Mouse (Mus musculus) liver, embryonic 14.5 days (tissue): ENCODE data around the gene Smg6. TPM values are rescaled to one million over a fixed set of nuclear protein-coding genes. Genes with fewer than 3 reads are reported as not detected.

Source experiments
- ATAC-seq: fragments of 200-750 bp; cut with Nextera tagmentation; 2 replicates; pipeline ENCODE4 v1.8.0; 2017; ENCODE audit warnings: moderate number of reproducible peaks, mild to moderate bottlenecking, moderate library complexity; ENCODE audit not compliant: insufficient read depth
- DNase-seq, 3 experiments: peaks; one replicate each; pipeline ENCODE4 v3.0.0-alpha.2; 2012 to 2013; ENCODE audit warnings: low read depth in 3 of 3, low spot score in 3 of 3
- H3K27ac ChIP-seq: fragments of 300-500 bp; sonication (generic); 2 replicates; pipeline ENCODE4 v1.5.1; 2014; ENCODE audit warnings: moderate library complexity, mild to moderate bottlenecking, control low read depth, inconsistent platforms
- H3K27me3 ChIP-seq: fragments of 300-500 bp; sonication (generic); 2 replicates; pipeline ENCODE4 v1.6.1; 2014; ENCODE audit warnings: mild to moderate bottlenecking, low read length, moderate library complexity; ENCODE audit not compliant: control insufficient read depth, insufficient read depth
- H3K36me3 ChIP-seq: fragments of 300-500 bp; sonication (generic); replicated peaks from 2 replicates; pipeline ENCODE4 v1.6.1; 2014; ENCODE audit warnings: low read depth; ENCODE audit not compliant: control insufficient read depth, insufficient read depth
- H3K4me1 ChIP-seq, 2 experiments: fragments of 200-500 bp in 1 of 2; fragments of 300-500 bp in 1 of 2; sonication (generic) in 1 of 2; replicated peaks; 2 replicates each; pipeline ENCODE4 v1.6.1; 2012 to 2014; ENCODE audit warnings: antibody characterized with exemption in 1 of 2, inconsistent platforms in 1 of 2, low read length in 1 of 2; ENCODE audit not compliant: control insufficient read depth in 2 of 2, insufficient read depth in 2 of 2
- H3K4me2 ChIP-seq: fragments of 300-500 bp; sonication (generic); 2 replicates; pipeline ENCODE4 v1.6.1; 2014; ENCODE audit warnings: low read depth, mild to moderate bottlenecking, control low read depth, moderate library complexity
- H3K4me3 ChIP-seq, 2 experiments: fragments of 200-500 bp in 1 of 2; fragments of 300-500 bp in 1 of 2; sonication (generic) in 1 of 2; 2 replicates each; pipeline ENCODE4 v1.5.1; 2012 to 2014; ENCODE audit warnings: low read depth in 2 of 2, low read length in 2 of 2, mild to moderate bottlenecking in 2 of 2, control low read depth in 1 of 2, inconsistent platforms in 1 of 2, moderate library complexity in 1 of 2; ENCODE audit not compliant: insufficient read depth in 1 of 2
- H3K9ac ChIP-seq: fragments of 300-500 bp; sonication (generic); replicated peaks from 2 replicates; pipeline ENCODE4 v1.6.1; 2014; ENCODE audit warnings: mild to moderate bottlenecking, control low read depth, moderate library complexity
- H3K9me3 ChIP-seq: fragments of 300-500 bp; sonication (generic); 2 replicates; pipeline ENCODE4 v1.6.1; 2016; ENCODE audit warnings: low read length, mixed read lengths; ENCODE audit not compliant: control insufficient read depth
- CTCF ChIP-seq: IDR thresholded peaks from 2 replicates; pipeline ENCODE4 v1.5.1; 2016; ENCODE audit warnings: antibody characterized with exemption, low read depth, control low read depth
- EP300 ChIP-seq: IDR thresholded peaks from 2 replicates; pipeline ENCODE4 v1.6.1; 2016; ENCODE audit warnings: antibody characterized with exemption, low read depth
- WGBS: fragments of 180-500 bp; shearing (Covaris S2); extraction: QIAGEN DNeasy Blood & Tissue Kit; methylation state at CpG from one replicate; pipeline ENCODE4 v1.1.7; 2014; ENCODE audit not compliant: insufficient replicate concordance; 5-methylcytosine and 5-hydroxymethylcytosine counted together
- polyA plus RNA-seq, 2 experiments: library from polyadenylated mRNA; depleted of rRNA in 1 of 2; stranded (reverse) in 1 of 2; unstranded in 1 of 2; fragments of >200 nt; fragmentation: Nextera tagmentation in 1 of 2; extraction: Ambion mirVana in 1 of 2; gene quantifications; 2 replicates each; pipeline versions ENCODE4 v1.2.1 to v1.2.3; 2012 to 2014

Gene Smg6
- polyA plus RNA-seq, 2 experiments, result 3.2 to 5.9 TPM

DNA sequence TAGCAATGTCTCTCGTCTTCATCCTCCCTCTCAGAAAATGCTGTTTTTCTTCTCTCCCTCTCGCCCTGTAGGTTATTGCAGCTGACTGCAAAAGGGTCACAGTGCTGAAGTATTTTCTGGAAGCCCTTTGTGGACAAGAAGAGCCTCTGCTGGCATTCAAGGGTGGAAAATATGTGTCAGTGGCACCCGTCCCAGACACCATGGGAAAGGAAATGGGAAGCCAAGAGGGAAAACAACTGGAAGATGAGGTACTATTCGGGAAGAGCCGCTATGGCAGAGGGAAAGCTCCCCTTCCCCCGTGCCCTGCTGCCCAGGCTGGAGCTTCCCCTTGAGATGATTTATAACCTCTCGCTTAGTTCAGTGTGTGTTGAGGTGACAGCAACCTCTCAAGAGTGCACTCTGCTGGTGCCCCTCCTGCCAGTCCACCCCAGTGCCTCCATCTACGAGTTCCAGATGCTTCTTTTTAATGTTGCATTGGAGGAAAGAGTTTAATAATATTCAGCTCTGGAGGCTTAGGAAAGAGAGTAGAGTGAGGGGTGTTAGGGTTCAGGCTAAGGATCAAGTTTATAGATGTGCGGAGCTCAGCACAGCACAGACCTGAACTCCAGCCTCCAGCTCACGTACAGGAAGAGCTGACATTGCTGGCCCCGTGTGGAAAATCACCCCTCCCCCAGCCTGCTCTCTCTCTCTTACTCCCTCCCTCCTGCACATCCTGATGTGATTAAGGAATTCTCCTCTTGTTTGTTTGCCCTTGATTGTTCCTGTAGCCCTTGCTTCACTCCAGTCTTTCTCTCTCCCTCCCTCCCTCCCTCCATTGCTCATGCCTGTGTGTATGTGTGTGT lies 213.7 kb downstream of the Smg6 start:
- 45% methylated on average over 11 of the region's 11 CpGs for WGBS
- peaks cover 0 to 36% of the 10 kb centered on the region in 2 experiments; a peak in 3 of 4 replicates for H3K4me1 ChIP-seq
- H3K4me2 ChIP-seq, result no peak overlapping the region
- no peak overlapping the region for H3K27ac ChIP-seq
- no peaks in the 10 kb centered on the region for H3K27me3 ChIP-seq
- TF ChIP-seq CTCF (no peak), EP300 (no peak)
- peaks cover 4% of the 10 kb centered on the region; the same call in 1 of the 2 replicates for H3K36me3 ChIP-seq
- H3K9me3 ChIP-seq, result no peaks in the 10 kb centered on the region
- H3K4me3 ChIP-seq, result no peak overlapping the region
- ATAC-seq (no peak), DNase-seq (no peak)
- H3K9ac ChIP-seq, result no peak overlapping the region

- Histone ChIP-seq H3K27ac (no peak overlapping the region), H3K36me3 (peaks cover 4% of the 10 kb centered on the region; the same call in 1 of the 2 replicates), H3K27me3 (no peaks in the 10 kb centered on the region), H3K9ac (no peak overlapping the region), H3K4me2 (no peak overlapping the region), H3K4me3 (no peak overlapping the region), H3K9me3 (no peaks in the 10 kb centered on the region), H3K4me1 (peaks cover 0 to 36% of the 10 kb centered on the region in 2 experiments; a peak in 3 of 4 replicates)
- TF ChIP-seq EP300, result no peak
- no peak for TF ChIP-seq CTCF
- WGBS, result 66% methylated on average over 5 of the region's 5 CpGs
- no peak for DNase-seq
- ATAC-seq, result no peak
These were observed 214.8 kb downstream of the Smg6 start for GRCm38 (mm10) chr11:75140431-75140830.

GRCm38 (mm10) chr11:75141038-75141437 lies 215.4 kb downstream of the Smg6 start:
- Histone ChIP-seq H3K9me3 (no peaks in the 10 kb centered on the region), H3K4me2 (no peak overlapping the region), H3K27ac (no peak overlapping the region), H3K4me1 (peaks cover 0 to 36% of the 10 kb centered on the region in 2 experiments; a peak in 3 of 4 replicates), H3K4me3 (no peak overlapping the region), H3K27me3 (no peaks in the 10 kb centered on the region), H3K36me3 (peaks cover 4% of the 10 kb centered on the region; the same call in 1 of the 2 replicates), H3K9ac (no peak overlapping the region)
- WGBS, result 46% methylated on average over 3 of the region's 3 CpGs
- no peak for DNase-seq
- no peak for ATAC-seq
- no peak for TF ChIP-seq EP300
- no peak for TF ChIP-seq CTCF

GRCm38 (mm10) chr11:75141913-75142312 lies 216.3 kb downstream of the Smg6 start:
- no peak overlapping the region for H3K4me2 ChIP-seq
- DNase-seq (no peak), ATAC-seq (no peak)
- H3K4me1 ChIP-seq, result peaks cover 0 to 32% of the 10 kb centered on the region in 2 experiments; a peak in 3 of 4 replicates
- 54% methylated on average over 1 of the region's 1 CpGs for WGBS
- H3K27ac ChIP-seq, result no peak overlapping the region
- H3K36me3 ChIP-seq, result peaks cover 4% of the 10 kb centered on the region; the same call in 1 of the 2 replicates
- TF ChIP-seq CTCF, result no peak
- TF ChIP-seq EP300, result no peak
- no peaks in the 10 kb centered on the region for H3K9me3 ChIP-seq
- H3K27me3 ChIP-seq, result no peaks in the 10 kb centered on the region
- no peak overlapping the region for H3K4me3 ChIP-seq
- no peak overlapping the region for H3K9ac ChIP-seq

- Histone ChIP-seq H3K4me3 (no peak overlapping the region), H3K9ac (no peak overlapping the region), H3K4me1 (peaks cover 0 to 27% of the 10 kb centered on the region in 2 experiments; a peak in 3 of 4 replicates), H3K4me2 (no peak overlapping the region), H3K9me3 (no peaks in the 10 kb centered on the region), H3K36me3 (peaks cover 4% of the 10 kb centered on the region; the same call in 1 of the 2 replicates), H3K27ac (no peak overlapping the region), H3K27me3 (no peaks in the 10 kb centered on the region)
- TF ChIP-seq CTCF, result no peak
- TF ChIP-seq EP300, result no peak
- no peak for DNase-seq
- ATAC-seq, result no peak
- 76% methylated on average over 4 of the region's 4 CpGs for WGBS
These were observed 217.1 kb downstream of the Smg6 start for GRCm38 (mm10) chr11:75142749-75143148.
